Mouse (Mus musculus) CH12.LX (cell line): Measurements from ENCODE around the gene Hk1. TPM values are rescaled to one million over a fixed set of nuclear protein-coding genes. Genes with fewer than 3 reads are reported as not detected.

Experiments
- DNase-seq: peaks from one replicate; pipeline ENCODE4 v3.0.0-alpha.2; 2013; ENCODE audit errors: extremely low read depth
- H3K27ac ChIP-seq: 2 replicates; pipeline ENCODE4 v1.5.1; 2012; ENCODE audit warnings: low read depth, mild to moderate bottlenecking, control low read depth, moderate library complexity; ENCODE audit not compliant: insufficient read depth
- H3K27me3 ChIP-seq: replicated peaks from 2 replicates; pipeline ENCODE3; 2012; ENCODE audit warnings: inconsistent platforms
- H3K36me3 ChIP-seq, 2 experiments: replicated peaks in 1 of 2; 2 replicates each; pipeline versions ENCODE3 to v1.6.1; 2012; ENCODE audit warnings: inconsistent platforms in 1 of 2, low read length in 1 of 2, mild to moderate bottlenecking in 1 of 2, mixed read lengths in 1 of 2, moderate library complexity in 1 of 2; ENCODE audit not compliant: control insufficient read depth in 1 of 2, insufficient read depth in 1 of 2
- H3K4me1 ChIP-seq, 2 experiments: 2 replicates each; pipeline ENCODE4 v1.6.1; 2012; ENCODE audit warnings: inconsistent platforms in 1 of 2, moderate library complexity in 1 of 2; ENCODE audit not compliant: insufficient read depth in 2 of 2, control insufficient read depth in 1 of 2
- H3K4me2 ChIP-seq: 2 replicates; pipeline ENCODE4 v1.6.1; 2012; ENCODE audit warnings: low read depth, mild to moderate bottlenecking, control low read depth; ENCODE audit not compliant: poor library complexity, insufficient read depth, severe bottlenecking
- H3K4me3 ChIP-seq, 3 experiments: fragments of 150-350 bp in 1 of 3; sonication (generic) in 1 of 3; replicated peaks in 1 of 3; 2 replicates each; pipeline versions ENCODE3 to v1.5.1; 2011 to 2012; ENCODE audit warnings: low read depth in 2 of 3, low read length in 2 of 3, mild to moderate bottlenecking in 2 of 3, moderate library complexity in 2 of 3, control low read depth in 1 of 3, improper control_type of control experiment in 1 of 3, inconsistent platforms in 1 of 3, mixed read lengths in 1 of 3; ENCODE audit not compliant: poor library complexity in 1 of 3
- H3K79me2 ChIP-seq: replicated peaks from 2 replicates; pipeline ENCODE4 v1.6.1; 2012; ENCODE audit warnings: mild to moderate bottlenecking, moderate library complexity; ENCODE audit not compliant: control insufficient read depth, poor library complexity, insufficient read depth, severe bottlenecking; ENCODE audit errors: extremely low read depth
- H3K9ac ChIP-seq: 2 replicates; pipeline ENCODE4 v1.6.1; 2012; ENCODE audit warnings: low read depth, mild to moderate bottlenecking, control low read depth, moderate library complexity; ENCODE audit not compliant: insufficient read depth
- H3K9me3 ChIP-seq: replicated peaks from 2 replicates; pipeline ENCODE3; 2012; ENCODE audit warnings: low read length, inconsistent platforms, mixed read lengths
- CTCF ChIP-seq, 2 experiments: IDR thresholded peaks in 1 of 2; conservative IDR thresholded peaks in 1 of 2; 2 replicates each; pipeline ENCODE4 v1.5.1; 2011 to 2012; ENCODE audit warnings: low read depth in 2 of 2, low read length in 2 of 2, improper control_type of control experiment in 1 of 2, inconsistent platforms in 1 of 2, mild to moderate bottlenecking in 1 of 2, moderate library complexity in 1 of 2
- HCFC1 ChIP-seq: IDR thresholded peaks from 2 replicates; pipeline ENCODE4 v1.6.1; 2012; ENCODE audit warnings: low read depth, mild to moderate bottlenecking, inconsistent platforms, low read length, improper control_type of control experiment
- IRF4 ChIP-seq: IDR thresholded peaks from 2 replicates; pipeline ENCODE4 v1.6.1; 2014; ENCODE audit warnings: low read depth, mild to moderate bottlenecking, inconsistent platforms, low read length, improper control_type of control experiment
- KAT2A ChIP-seq: IDR thresholded peaks from 2 replicates; pipeline ENCODE4 v1.6.1; 2012; ENCODE audit warnings: low read length, improper control_type of control experiment, inconsistent platforms; ENCODE audit not compliant: insufficient replicate concordance
- MXI1 ChIP-seq: IDR thresholded peaks from 2 replicates; pipeline ENCODE4 v1.6.1; 2011; ENCODE audit warnings: mild to moderate bottlenecking, low read depth, low read length, improper control_type of control experiment
- NRF1 ChIP-seq: IDR thresholded peaks from 2 replicates; pipeline ENCODE4 v1.6.1; 2014; ENCODE audit warnings: low read depth, mild to moderate bottlenecking, inconsistent platforms, low read length, improper control_type of control experiment, moderate library complexity
- PAX5 ChIP-seq: IDR thresholded peaks from 2 replicates; pipeline ENCODE4 v1.6.1; 2012; ENCODE audit warnings: low read length, inconsistent platforms, mixed read lengths
- POLR2A ChIP-seq: IDR thresholded peaks from 2 replicates; pipeline ENCODE4 v1.6.1; 2011; ENCODE audit warnings: low read depth, mild to moderate bottlenecking, improper control_type of control experiment, low read length
- SIN3A ChIP-seq: IDR thresholded peaks from 2 replicates; pipeline ENCODE4 v1.6.1; 2012; ENCODE audit warnings: low read length, improper control_type of control experiment, inconsistent platforms
- SMC3 ChIP-seq: IDR thresholded peaks from 2 replicates; pipeline ENCODE4 v1.6.1; 2011; ENCODE audit warnings: low read depth, low read length, improper control_type of control experiment
- TBP ChIP-seq: conservative IDR thresholded peaks from 2 replicates; pipeline ENCODE4 v1.6.1; 2011; ENCODE audit warnings: low read depth, low read length, improper control_type of control experiment
- USF1 ChIP-seq: IDR thresholded peaks from 2 replicates; pipeline ENCODE4 v1.6.1; 2014; ENCODE audit warnings: low read depth, mild to moderate bottlenecking, inconsistent platforms, low read length, improper control_type of control experiment
- ZKSCAN1 ChIP-seq: IDR thresholded peaks from 2 replicates; pipeline ENCODE4 v1.6.1; 2012; ENCODE audit warnings: low read depth, inconsistent platforms, low read length, improper control_type of control experiment, borderline replicate concordance
- dilution Hi-C: fragments of 300-500 bp; cut with MboI; formaldehyde crosslinking; loops from 2 replicates; pipeline ENCODE4 v1.14.3; 2020; ENCODE audit warnings: low sequenced_read_pairs; ENCODE audit not compliant: extremely low pct_unique_long_range_greater_than_20kb, extremely low pct_ligation_motif_present
- in situ Hi-C: fragments of 300-500 bp; cut with MboI; formaldehyde crosslinking; loops from 3 replicates; pipeline ENCODE4 v1.14.3; 2019; ENCODE audit warnings: low sequenced_read_pairs, low pct_ligation_motif_present, low pct_unique_long_range_greater_than_20kb, mixed read lengths
- polyA plus RNA-seq: library from polyadenylated mRNA; unstranded; fragments of >175 nt; gene quantifications from 2 replicates; pipeline ENCODE4 v1.2.1, GENCODE M21; 2012; ENCODE audit warnings: low read depth; ENCODE audit not compliant: insufficient read length
- total RNA-seq, 2 experiments: library from RNA; depleted of rRNA; stranded (reverse); fragments of 300-350 nt in 1 of 2; fragments of >200 nt in 1 of 2; gene quantifications; 2 replicates each; pipeline ENCODE4 v1.2.3; 2012 to 2014

The Hk1 gene
- total and polyA plus RNA-seq, 3 experiments, result 9.3 to 30.1 (median 23.4) TPM

- Histone ChIP-seq H3K27me3 (peaks cover 79% of the 10 kb centered on the region), H3K4me3 (no peak overlapping the region), H3K9me3 (no peaks in the 10 kb centered on the region), H3K27ac (no peak overlapping the region), H3K9ac (no peak overlapping the region), H3K36me3 (no peaks in the 10 kb centered on the region), H3K4me2 (no peak overlapping the region), H3K79me2 (no peaks in the 10 kb centered on the region), H3K4me1 (peaks cover 0 to 5% of the 10 kb centered on the region in 2 experiments; a peak in 2 of 4 replicates)
- dilution Hi-C loops, result no loop called here
- in situ Hi-C loops, result no loop called here
- no peak for DNase-seq
- TF ChIP-seq USF1, result no peak
- no peak for TF ChIP-seq KAT2A
- TF ChIP-seq POLR2A, result no peak
- no peak for TF ChIP-seq IRF4
- TF ChIP-seq NRF1, result no peak
- no peak for TF ChIP-seq CTCF (conservative IDR thresholded peaks at IDR 0.05 in 1 of 2, IDR thresholded peaks at IDR 0.05 in 1 of 2; ENCODE audit: low read depth in 2 of 2, low read length in 2 of 2)
- TF ChIP-seq PAX5, result no peak
Observed at GRCm38 (mm10) chr10:62413606-62413982, 33.9 kb upstream of the Hk1 start.

GRCm38 (mm10) chr10:62412906-62413605, 33.3 kb upstream of the Hk1 start:
- peaks cover 78% of the 10 kb centered on the region for H3K27me3 ChIP-seq
- H3K79me2 ChIP-seq, result no peaks in the 10 kb centered on the region
- dilution Hi-C loops, result no loop called here
- peaks cover 0 to 5% of the 10 kb centered on the region in 2 experiments; a peak in 2 of 4 replicates for H3K4me1 ChIP-seq
- no peaks in the 10 kb centered on the region for H3K9me3 ChIP-seq
- H3K36me3 ChIP-seq, result no peaks in the 10 kb centered on the region
- no peak overlapping the region for H3K27ac ChIP-seq
- H3K4me3 ChIP-seq, result no peak overlapping the region
- no peak for DNase-seq
- TF ChIP-seq ZKSCAN1 (no peak), SMC3 (no peak), MXI1 (no peak), SIN3A (no peak), HCFC1 (no peak), TBP (no peak)
- H3K9ac ChIP-seq, result no peak overlapping the region
- in situ Hi-C loops, result no loop called here
- no peak overlapping the region for H3K4me2 ChIP-seq
